Mouse (Mus musculus): ENCODE data around the gene Bad. TPM values are rescaled to one million over a fixed set of nuclear protein-coding genes. Genes with fewer than 3 reads are reported as not detected.

The Bad gene
- polyA plus RNA-seq, 1 experiment from 2014 or later: 79.0 TPM

- peaks cover 4% of the 10 kb centered on the region; the same call in 1 of the 2 replicates for H3K4me1 ChIP-seq (replicated peaks; ENCODE audit: control insufficient read depth, insufficient read depth)
- no peak for TF ChIP-seq CTCF (IDR thresholded peaks at IDR 0.05; ENCODE audit: low read depth)
- no peak for TF ChIP-seq EP300 (optimal IDR thresholded peaks at IDR 0.05)
- 94% methylated on average over 15 of the region's 15 CpGs for WGBS
- peaks cover 15% of the 10 kb centered on the region for H3K36me3 ChIP-seq (ENCODE audit: control insufficient read depth, insufficient read depth, low read length)
- ATAC-seq (ENCODE audit: low FRiP score, low TSS enrichment): no peak
- H3K4me2 ChIP-seq (replicated peaks; ENCODE audit: low read depth): no peak overlapping the region
- no peaks in the 10 kb centered on the region for H3K27me3 ChIP-seq (ENCODE audit: control insufficient read depth, insufficient read depth, low read length)
- no peak overlapping the region for H3K27ac ChIP-seq (replicated peaks)
- H3K9ac ChIP-seq (ENCODE audit: low read length): no peak overlapping the region
- H3K4me3 ChIP-seq (ENCODE audit: low read depth, low read length): no peak overlapping the region
- DNase-seq (ENCODE audit: low spot score): peak; percentile 16
- no peaks in the 10 kb centered on the region for H3K9me3 ChIP-seq (ENCODE audit: control insufficient read depth, low read length)
Measured at GRCm38 (mm10) chr19:6912205-6912970, 29.3 kb upstream of the Bad start.

DNA sequence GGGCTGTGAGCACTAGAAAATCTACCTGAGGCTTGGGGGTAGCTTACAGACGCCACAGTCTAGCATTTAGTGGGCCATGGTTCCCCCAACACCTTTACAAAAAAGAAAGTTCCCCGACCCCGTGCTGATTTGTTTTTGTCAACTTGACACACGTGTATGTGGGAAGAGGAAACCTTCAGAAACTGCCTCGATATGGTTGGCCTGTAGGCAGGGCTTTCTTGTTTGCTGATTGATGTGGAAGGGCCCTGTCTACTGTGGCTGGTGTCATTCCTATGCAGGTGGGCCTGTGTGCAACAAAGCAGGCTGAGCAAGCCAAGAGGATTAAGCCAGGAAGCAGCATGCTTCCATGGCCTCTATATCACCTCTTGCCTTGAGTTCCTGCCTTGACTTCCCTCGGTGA is 28.6 kb upstream of the Bad start:
- ATAC-seq (ENCODE audit: low FRiP score, low TSS enrichment): no peak
- TF ChIP-seq EP300 (optimal IDR thresholded peaks at IDR 0.05) (no peak), CTCF (IDR thresholded peaks at IDR 0.05; ENCODE audit: low read depth) (no peak)
- WGBS: 72% methylated on average over 6 of the region's 6 CpGs
- no peak overlapping the region for H3K9ac ChIP-seq (ENCODE audit: low read length)
- DNase-seq (ENCODE audit: low spot score): no peak
- no peak overlapping the region for H3K27ac ChIP-seq (replicated peaks)
- peaks cover 3% of the 10 kb centered on the region; the same call in 1 of the 2 replicates for H3K4me1 ChIP-seq (replicated peaks; ENCODE audit: control insufficient read depth, insufficient read depth)
- no peak overlapping the region for H3K4me3 ChIP-seq (ENCODE audit: low read depth, low read length)
- no peak overlapping the region for H3K4me2 ChIP-seq (replicated peaks; ENCODE audit: low read depth)
- no peaks in the 10 kb centered on the region for H3K9me3 ChIP-seq (ENCODE audit: control insufficient read depth, low read length)
- no peaks in the 10 kb centered on the region for H3K27me3 ChIP-seq (ENCODE audit: control insufficient read depth, insufficient read depth, low read length)
- H3K36me3 ChIP-seq (ENCODE audit: control insufficient read depth, insufficient read depth, low read length): peaks cover 15% of the 10 kb centered on the region

GRCm38 (mm10) chr19:6913991-6914390 is 27.7 kb upstream of the Bad start:
- DNase-seq (ENCODE audit: low spot score) (peak; percentile 14), ATAC-seq (ENCODE audit: low FRiP score, low TSS enrichment) (no peak)
- WGBS: 60% methylated on average over 11 of the region's 11 CpGs
- Histone ChIP-seq H3K9ac (ENCODE audit: low read length) (0 out of 2 replicates have a peak overlapping the region, but pooled peaks have one; percentile 13), H3K36me3 (ENCODE audit: control insufficient read depth, insufficient read depth, low read length) (peaks cover 15% of the 10 kb centered on the region), H3K4me2 (replicated peaks; ENCODE audit: low read depth) (no peak overlapping the region), H3K4me3 (ENCODE audit: low read depth, low read length) (no peak overlapping the region), H3K4me1 (replicated peaks; ENCODE audit: control insufficient read depth, insufficient read depth) (no peaks in the 10 kb centered on the region), H3K27me3 (ENCODE audit: control insufficient read depth, insufficient read depth, low read length) (no peaks in the 10 kb centered on the region), H3K9me3 (ENCODE audit: control insufficient read depth, low read length) (no peaks in the 10 kb centered on the region), H3K27ac (replicated peaks) (0 out of 2 replicates have a peak overlapping the region, but pooled peaks have one; percentile 18)
- no peak for TF ChIP-seq CTCF (IDR thresholded peaks at IDR 0.05; ENCODE audit: low read depth)

- no peaks in the 10 kb centered on the region for H3K9me3 ChIP-seq (ENCODE audit: control insufficient read depth, low read length)
- no peak overlapping the region for H3K9ac ChIP-seq (ENCODE audit: low read length)
- H3K36me3 ChIP-seq (ENCODE audit: control insufficient read depth, insufficient read depth, low read length): peaks cover 15% of the 10 kb centered on the region
- no peak overlapping the region for H3K4me3 ChIP-seq (ENCODE audit: low read depth, low read length)
- DNase-seq (ENCODE audit: low spot score) (no peak), ATAC-seq (ENCODE audit: low FRiP score, low TSS enrichment) (no peak)
- H3K27ac ChIP-seq (replicated peaks): 0 out of 2 replicates have a peak overlapping the region, but pooled peaks have one; percentile 18
- 93% methylated on average over 9 of the region's 9 CpGs for WGBS
- no peaks in the 10 kb centered on the region for H3K27me3 ChIP-seq (ENCODE audit: control insufficient read depth, insufficient read depth, low read length)
- H3K4me2 ChIP-seq (replicated peaks; ENCODE audit: low read depth): no peak overlapping the region
- H3K4me1 ChIP-seq (replicated peaks; ENCODE audit: control insufficient read depth, insufficient read depth): no peaks in the 10 kb centered on the region
- TF ChIP-seq CTCF (IDR thresholded peaks at IDR 0.05; ENCODE audit: low read depth) (no peak), EP300 (optimal IDR thresholded peaks at IDR 0.05) (no peak)
Measured at GRCm38 (mm10) chr19:6914540-6914939, 27.1 kb upstream of the Bad start.

- peaks cover 15% of the 10 kb centered on the region for H3K36me3 ChIP-seq (ENCODE audit: control insufficient read depth, insufficient read depth, low read length)
- no peak overlapping the region for H3K4me2 ChIP-seq (replicated peaks; ENCODE audit: low read depth)
- DNase-seq (ENCODE audit: low spot score): no peak
- TF ChIP-seq EP300 (optimal IDR thresholded peaks at IDR 0.05) (no peak), CTCF (IDR thresholded peaks at IDR 0.05; ENCODE audit: low read depth) (no peak)
- H3K4me1 ChIP-seq (replicated peaks; ENCODE audit: control insufficient read depth, insufficient read depth): peaks cover 3% of the 10 kb centered on the region; the same call in 1 of the 2 replicates
- no peak for ATAC-seq (ENCODE audit: low FRiP score, low TSS enrichment)
- H3K9me3 ChIP-seq (ENCODE audit: control insufficient read depth, low read length): no peaks in the 10 kb centered on the region
- no peak overlapping the region for H3K4me3 ChIP-seq (ENCODE audit: low read depth, low read length)
- H3K27me3 ChIP-seq (ENCODE audit: control insufficient read depth, insufficient read depth, low read length): no peaks in the 10 kb centered on the region
- H3K9ac ChIP-seq (ENCODE audit: low read length): no peak overlapping the region
- H3K27ac ChIP-seq (replicated peaks): no peak overlapping the region
- 79% methylated on average over 4 of the region's 4 CpGs for WGBS
Measured at GRCm38 (mm10) chr19:6915276-6915675, 26.4 kb upstream of the Bad start.

DNA sequence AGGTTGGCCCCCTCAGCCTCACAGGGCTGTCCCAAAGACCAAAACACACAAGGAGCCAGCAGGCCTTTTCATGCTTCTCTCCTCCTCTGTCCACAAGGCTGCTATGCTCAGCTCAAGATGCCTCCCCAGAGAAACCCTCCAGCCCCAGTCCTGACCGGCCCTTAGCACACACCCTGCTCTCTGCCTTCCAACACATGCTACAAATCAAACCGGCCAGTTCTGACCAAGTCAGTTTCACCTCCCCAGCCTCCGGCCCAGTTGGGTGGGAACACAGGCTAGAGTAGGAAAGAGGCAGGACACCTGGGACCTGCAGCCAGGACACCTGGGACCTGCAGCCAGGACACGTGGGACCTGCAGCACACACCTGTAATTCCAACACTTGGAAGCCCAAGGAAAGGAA is 25.2 kb upstream of the Bad start:
- H3K9ac ChIP-seq (ENCODE audit: low read length): no peak overlapping the region
- H3K36me3 ChIP-seq (ENCODE audit: control insufficient read depth, insufficient read depth, low read length): peaks cover 11% of the 10 kb centered on the region
- no peak overlapping the region for H3K4me3 ChIP-seq (ENCODE audit: low read depth, low read length)
- no peak overlapping the region for H3K27ac ChIP-seq (replicated peaks)
- H3K4me2 ChIP-seq (replicated peaks; ENCODE audit: low read depth): no peak overlapping the region
- WGBS: 62% methylated on average over 4 of the region's 4 CpGs
- no peaks in the 10 kb centered on the region for H3K9me3 ChIP-seq (ENCODE audit: control insufficient read depth, low read length)
- peaks cover 3% of the 10 kb centered on the region; the same call in 1 of the 2 replicates for H3K4me1 ChIP-seq (replicated peaks; ENCODE audit: control insufficient read depth, insufficient read depth)
- no peaks in the 10 kb centered on the region for H3K27me3 ChIP-seq (ENCODE audit: control insufficient read depth, insufficient read depth, low read length)
- TF ChIP-seq CTCF (IDR thresholded peaks at IDR 0.05; ENCODE audit: low read depth) (no peak), EP300 (optimal IDR thresholded peaks at IDR 0.05) (no peak)
- no peak for ATAC-seq (ENCODE audit: low FRiP score, low TSS enrichment)
- DNase-seq (ENCODE audit: low spot score): no peak
